Mouse (Mus musculus): Measurements from ENCODE around the gene Obscn. TPM values are rescaled to one million over a fixed set of nuclear protein-coding genes. Genes with fewer than 3 reads are reported as not detected.

Obscn gene
- total and polyA plus RNA-seq, 3 experiments: 0.09 to 0.13 (median 0.13) TPM

- peaks cover 28 to 69% of the 10 kb centered on the region in 2 experiments for H3K36me3 ChIP-seq (replicated peaks in 1 of 2; ENCODE audit: control insufficient read depth in 1 of 2, insufficient read depth in 1 of 2, low read length in 1 of 2)
- H3K4me2 ChIP-seq (ENCODE audit: insufficient read depth, low read depth, poor library complexity, severe bottlenecking): peak overlapping the region; percentile 29; the same call in 1 of the 2 replicates
- peak; percentile 26; the same call in 1 of the 2 replicates for TF ChIP-seq POLR2A (IDR thresholded peaks at IDR 0.05; ENCODE audit: low read depth, low read length)
- 0 out of 2 replicates have a peak, but pooled peaks have one; percentile 48 for TF ChIP-seq MAZ (IDR thresholded peaks at IDR 0.05; ENCODE audit: low read depth, low read length)
- TF ChIP-seq NRF1 (IDR thresholded peaks at IDR 0.05; ENCODE audit: low read depth, low read length): no peak
- TF ChIP-seq MAFK (IDR thresholded peaks at IDR 0.05; ENCODE audit: insufficient replicate concordance, low read length): no peak
- no peak for TF ChIP-seq MYC (IDR thresholded peaks at IDR 0.05; ENCODE audit: low read depth, low read length)
- TF ChIP-seq ETS1 (conservative IDR thresholded peaks at IDR 0.05; ENCODE audit: low read depth, low read length): peak; percentile 50; the same call in 1 of the 2 replicates
- no peak for TF ChIP-seq ZMIZ1 (IDR thresholded peaks at IDR 0.05; ENCODE audit: low read depth, low read length)
- TF ChIP-seq TBP (conservative IDR thresholded peaks at IDR 0.05; ENCODE audit: low read depth, low read length): no peak
- peak; percentile 57 for TF ChIP-seq EP300 (IDR thresholded peaks at IDR 0.05; ENCODE audit: low read length)
- TF ChIP-seq KAT2A (IDR thresholded peaks at IDR 0.05; ENCODE audit: insufficient replicate concordance, low read length): no peak
- 0 out of 2 replicates have a peak, but pooled peaks have one; percentile 37 for TF ChIP-seq MXI1 (IDR thresholded peaks at IDR 0.05; ENCODE audit: low read depth, low read length)
- TF ChIP-seq SIN3A (IDR thresholded peaks at IDR 0.05; ENCODE audit: low read length): no peak
- peak; percentile 69 for TF ChIP-seq TCF12 (IDR thresholded peaks at IDR 0.05; ENCODE audit: low read depth, low read length)
- no peak for TF ChIP-seq E2F4 (IDR thresholded peaks at IDR 0.05; ENCODE audit: insufficient replicate concordance, low read depth, low read length)
- no peak for TF ChIP-seq ZKSCAN1 (IDR thresholded peaks at IDR 0.05; ENCODE audit: borderline replicate concordance, low read depth, low read length)
- TF ChIP-seq BHLHE40 (IDR thresholded peaks at IDR 0.05; ENCODE audit: low read depth, low read length): peak; percentile 65
- no peak for TF ChIP-seq RCOR1 (conservative IDR thresholded peaks at IDR 0.05; ENCODE audit: low read depth, low read length)
- 0 out of 2 replicates have a peak, but pooled peaks have one; percentile 46 for TF ChIP-seq IRF4 (IDR thresholded peaks at IDR 0.05; ENCODE audit: low read depth, low read length)
- TF ChIP-seq MAX (IDR thresholded peaks at IDR 0.05; ENCODE audit: low read length): 0 out of 2 replicates have a peak, but pooled peaks have one; percentile 56
- 0 out of 2 replicates have a peak, but pooled peaks have one; percentile 13 for TF ChIP-seq MEF2A (IDR thresholded peaks at IDR 0.05; ENCODE audit: borderline replicate concordance, low read depth, low read length)
- no peak for TF ChIP-seq HCFC1 (IDR thresholded peaks at IDR 0.05; ENCODE audit: low read depth, low read length)
- TF ChIP-seq UBTF (IDR thresholded peaks at IDR 0.05; ENCODE audit: low read depth, low read length): no peak
- DNase-seq (ENCODE audit: extremely low read depth): peak; percentile 39
- H3K27me3 ChIP-seq (replicated peaks): no peaks in the 10 kb centered on the region
- in situ Hi-C loops (cut with MboI; ENCODE audit: low pct_ligation_motif_present, low pct_unique_long_range_greater_than_20kb, low sequenced_read_pairs): no loop called here
- H3K9ac ChIP-seq (ENCODE audit: insufficient read depth, low read depth): no peak overlapping the region
- dilution Hi-C loops (cut with MboI; ENCODE audit: extremely low pct_ligation_motif_present, extremely low pct_unique_long_range_greater_than_20kb, low sequenced_read_pairs): no loop called here
- peak overlapping the region; percentile 37; the same call in 1 of the 2 replicates for H3K27ac ChIP-seq (ENCODE audit: insufficient read depth, low read depth)
- H3K9me3 ChIP-seq (replicated peaks; ENCODE audit: low read length): no peaks in the 10 kb centered on the region
- no peak overlapping the region for H3K4me3 ChIP-seq (replicated peaks in 1 of 3; ENCODE audit: low read depth in 2 of 3, low read length in 2 of 3, poor library complexity in 1 of 3)
- H3K4me1 ChIP-seq (ENCODE audit: control insufficient read depth in 1 of 2, insufficient read depth in 2 of 2): peaks cover 14 to 78% of the 10 kb centered on the region in 2 experiments
- peaks cover 22% of the 10 kb centered on the region for H3K79me2 ChIP-seq (replicated peaks; ENCODE audit: control insufficient read depth, extremely low read depth, insufficient read depth, poor library complexity, severe bottlenecking)
Measured at GRCm38 (mm10) chr11:58971796-58972195, 164.4 kb downstream of the Obscn start.
